Mouse (Mus musculus) C2C12 (cell line): ENCODE measurements around the gene Pak6.

Experiments used
- CTCF ChIP-seq: IDR thresholded peaks from one replicate; pipeline ENCODE4 v1.5.1; 2011; ENCODE audit not compliant: control insufficient read depth, insufficient read depth, insufficient read length
- MYOG ChIP-seq: IDR thresholded peaks from one replicate; pipeline ENCODE4 v1.6.1; 2011; ENCODE audit not compliant: control insufficient read depth, insufficient read length; ENCODE audit errors: extremely low read depth

GRCm38 (mm10) chr2:118729816-118730621 is 66.9 kb downstream of the Pak6 start:
- TF ChIP-seq CTCF (no peak), MYOG (no peak)
